Mouse (Mus musculus) liver, postnatal 0 days (tissue): Measurements from ENCODE around the gene Htr7. TPM values are rescaled to one million over a fixed set of nuclear protein-coding genes. Genes with fewer than 3 reads are reported as not detected.

Experiments
- ATAC-seq: fragments of 200-750 bp; cut with Nextera tagmentation; 2 replicates; pipeline ENCODE4 v1.8.0; 2017; ENCODE audit warnings: mild to moderate bottlenecking, moderate library complexity
- DNase-seq: peaks from one replicate; pipeline ENCODE4 v3.0.0-alpha.2; 2016
- H3K27ac ChIP-seq: fragments of 300-500 bp; sonication (generic); 2 replicates; pipeline ENCODE4 v1.5.1; 2014; ENCODE audit warnings: antibody characterized with exemption, moderate library complexity, mild to moderate bottlenecking, low read depth
- H3K27me3 ChIP-seq: fragments of 300-500 bp; sonication (generic); 2 replicates; pipeline ENCODE4 v1.6.1; 2014; ENCODE audit warnings: low read length, control low read depth, mixed read lengths; ENCODE audit not compliant: insufficient read depth
- H3K36me3 ChIP-seq: fragments of 300-500 bp; sonication (generic); replicated peaks from 2 replicates; pipeline ENCODE4 v1.6.1; 2014; ENCODE audit warnings: mild to moderate bottlenecking, control low read depth, low read length, moderate library complexity, mixed read lengths; ENCODE audit not compliant: insufficient read depth
- H3K4me1 ChIP-seq: fragments of 300-500 bp; sonication (generic); 2 replicates; pipeline ENCODE4 v1.6.1; 2014; ENCODE audit warnings: antibody characterized with exemption, mild to moderate bottlenecking, control low read depth; ENCODE audit not compliant: insufficient read depth
- H3K4me2 ChIP-seq: fragments of 300-500 bp; sonication (generic); 2 replicates; pipeline ENCODE4 v1.6.1; 2014; ENCODE audit warnings: low read depth, mild to moderate bottlenecking, low read length, moderate library complexity, mixed read lengths
- H3K4me3 ChIP-seq: fragments of 300-500 bp; sonication (generic); 2 replicates; pipeline ENCODE4 v1.5.1; 2014; ENCODE audit warnings: low read depth, low read length
- H3K9ac ChIP-seq: fragments of 300-500 bp; sonication (generic); replicated peaks from 2 replicates; pipeline ENCODE4 v1.6.1; 2014; ENCODE audit warnings: mild to moderate bottlenecking, moderate library complexity
- H3K9me3 ChIP-seq: fragments of 300-500 bp; sonication (generic); 2 replicates; pipeline ENCODE4 v1.6.1; 2016; ENCODE audit warnings: mild to moderate bottlenecking, control low read depth, low read length, mixed read lengths
- CTCF ChIP-seq: sonication (generic); IDR thresholded peaks from 2 replicates; pipeline ENCODE4 v1.5.1; 2016; ENCODE audit warnings: antibody characterized with exemption, low read depth
- EP300 ChIP-seq: IDR thresholded peaks from 2 replicates; pipeline ENCODE4 v1.6.1; 2016; ENCODE audit warnings: antibody characterized with exemption, low read depth, mild to moderate bottlenecking
- WGBS: fragments of 180-500 bp; shearing (Covaris S2); extraction: QIAGEN DNeasy Blood & Tissue Kit; methylation state at CpG from one replicate; pipeline ENCODE4 v1.1.7; 2014; ENCODE audit not compliant: insufficient replicate concordance; 5-methylcytosine and 5-hydroxymethylcytosine counted together
- polyA plus RNA-seq: library from polyadenylated mRNA; unstranded; fragments of >200 nt; fragmentation: Nextera tagmentation; extraction: Ambion mirVana; gene quantifications from 2 replicates; pipeline ENCODE4 v1.2.1, GENCODE M21; 2015

Gene Htr7
- polyA plus RNA-seq, 1 experiment from 2014 or later: 0.06 TPM

- ATAC-seq (no peak), DNase-seq (no peak)
- Histone ChIP-seq H3K27ac (no peak overlapping the region), H3K36me3 (no peaks in the 10 kb centered on the region), H3K9ac (no peak overlapping the region), H3K4me1 (no peaks in the 10 kb centered on the region), H3K27me3 (no peaks in the 10 kb centered on the region), H3K9me3 (no peaks in the 10 kb centered on the region), H3K4me3 (no peak overlapping the region), H3K4me2 (no peak overlapping the region)
- 28% methylated on average over 3 of the region's 3 CpGs for WGBS
- no peak for TF ChIP-seq CTCF
- no peak for TF ChIP-seq EP300
Measured at GRCm38 (mm10) chr19:36014836-36015235, 42.5 kb downstream of the Htr7 start.

GRCm38 (mm10) chr19:36006277-36006676 lies 51.0 kb downstream of the Htr7 start:
- no peak overlapping the region for H3K4me2 ChIP-seq
- H3K4me3 ChIP-seq: no peak overlapping the region
- no peaks in the 10 kb centered on the region for H3K4me1 ChIP-seq
- TF ChIP-seq CTCF (no peak), EP300 (peak; percentile 73)
- DNase-seq (peak; percentile 27), ATAC-seq (peak; percentile 74)
- no peak overlapping the region for H3K9ac ChIP-seq
- H3K27me3 ChIP-seq: no peaks in the 10 kb centered on the region
- H3K36me3 ChIP-seq: no peaks in the 10 kb centered on the region
- no peaks in the 10 kb centered on the region for H3K9me3 ChIP-seq
- WGBS: 31% methylated on average over 6 of the region's 6 CpGs
- no peak overlapping the region for H3K27ac ChIP-seq

DNA sequence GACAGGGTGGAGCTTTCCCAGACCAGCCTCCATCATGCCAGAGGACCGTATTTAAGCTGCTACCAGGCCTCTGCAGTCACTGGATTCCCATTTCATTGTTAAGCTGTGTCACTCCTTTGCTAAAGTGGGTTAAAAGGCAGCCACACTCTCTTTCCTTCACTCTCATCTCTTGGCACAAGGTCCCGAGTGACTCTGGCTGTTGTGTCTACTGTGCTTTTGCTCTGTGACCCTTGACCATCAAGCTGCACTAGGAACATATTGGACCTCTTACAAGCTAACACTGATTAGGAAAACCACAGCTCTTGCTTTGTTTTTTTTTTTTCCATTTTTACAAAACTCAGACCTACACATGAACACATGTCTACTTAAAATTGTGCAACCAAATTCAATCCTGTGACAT lies 52.3 kb downstream of the Htr7 start:
- TF ChIP-seq EP300: no peak
- no peak for TF ChIP-seq CTCF
- ATAC-seq (no peak), DNase-seq (no peak)
- H3K27me3 ChIP-seq: no peaks in the 10 kb centered on the region
- no peak overlapping the region for H3K27ac ChIP-seq
- no peak overlapping the region for H3K9ac ChIP-seq
- no peak overlapping the region for H3K4me2 ChIP-seq
- no peak overlapping the region for H3K4me3 ChIP-seq
- WGBS: 53% methylated on average over 2 of the region's 2 CpGs
- H3K9me3 ChIP-seq: no peaks in the 10 kb centered on the region
- no peaks in the 10 kb centered on the region for H3K4me1 ChIP-seq
- no peaks in the 10 kb centered on the region for H3K36me3 ChIP-seq

DNA sequence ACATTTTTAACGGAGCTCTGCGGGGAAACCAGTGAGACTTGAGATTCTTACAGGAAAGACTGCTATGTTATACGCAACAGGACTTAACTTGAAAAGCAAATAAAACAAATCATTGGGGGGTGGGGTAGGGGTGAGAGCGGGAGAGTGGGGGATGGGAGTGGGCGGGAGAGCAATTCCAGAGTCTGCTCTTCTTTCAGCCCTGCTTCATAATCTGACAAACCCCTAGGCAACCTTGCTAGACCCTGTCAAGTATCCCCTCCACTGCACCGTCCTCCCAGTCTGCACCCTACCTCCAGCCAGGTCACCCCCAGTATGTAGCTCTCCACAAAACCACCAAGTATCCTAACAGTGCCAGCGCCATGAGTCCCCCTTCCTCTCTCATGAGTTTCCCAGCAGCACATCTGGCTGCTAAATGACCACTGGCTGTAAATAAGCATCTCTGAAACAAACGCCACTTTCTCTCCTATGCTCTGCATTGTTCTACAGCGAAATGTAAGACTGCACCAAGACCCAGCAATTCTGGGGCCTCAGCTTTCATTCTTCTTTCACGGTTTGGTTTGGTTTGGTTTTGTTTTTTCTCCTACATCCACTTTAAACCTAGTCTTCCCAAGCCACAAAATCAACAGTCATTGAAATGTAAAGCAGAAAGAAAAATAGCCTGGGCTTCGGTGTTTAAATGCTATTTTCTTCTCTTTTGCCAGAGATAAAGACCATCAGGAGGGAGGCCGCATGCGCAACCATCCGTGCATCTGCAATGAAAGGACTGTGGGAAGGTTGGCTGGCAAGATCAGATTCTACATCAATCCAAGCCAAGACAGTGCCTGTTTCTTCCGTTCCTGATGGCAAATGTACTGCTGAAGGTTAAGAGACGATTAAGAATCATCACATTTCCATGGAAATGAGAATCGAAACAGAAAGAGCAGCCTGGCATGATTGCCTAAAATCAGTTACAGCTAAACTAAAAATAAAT lies 54.5 kb downstream of the Htr7 start:
- Histone ChIP-seq H3K27me3 (no peaks in the 10 kb centered on the region), H3K9ac (no peak overlapping the region), H3K4me1 (no peaks in the 10 kb centered on the region), H3K36me3 (no peaks in the 10 kb centered on the region), H3K4me2 (no peak overlapping the region), H3K9me3 (no peaks in the 10 kb centered on the region), H3K4me3 (no peak overlapping the region), H3K27ac (no peak overlapping the region)
- DNase-seq (no peak), ATAC-seq (no peak)
- TF ChIP-seq CTCF (no peak), EP300 (no peak)
- 63% methylated on average over 17 of the region's 17 CpGs for WGBS

DNA sequence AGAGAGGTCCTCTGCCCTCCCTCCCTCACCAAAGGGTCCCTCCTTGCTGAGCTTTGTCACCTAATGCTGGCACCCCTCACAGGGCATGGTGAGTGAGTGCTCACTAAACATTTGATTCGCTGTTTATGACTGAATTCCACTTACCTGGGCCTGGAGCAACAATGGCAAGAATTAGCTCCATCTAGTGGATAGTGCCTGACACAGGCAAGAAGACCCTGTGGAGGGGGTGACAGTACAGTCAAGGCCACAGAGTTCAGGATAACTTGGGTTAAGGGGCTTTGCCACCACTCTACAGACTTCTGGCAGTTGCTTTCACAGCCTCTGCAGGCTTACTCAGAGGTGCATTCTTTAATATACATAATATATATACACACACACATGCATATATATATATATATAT lies 55.8 kb downstream of the Htr7 start:
- TF ChIP-seq EP300 (no peak), CTCF (peak; percentile 35)
- H3K27ac ChIP-seq: no peak overlapping the region
- 48% methylated on average over 1 of the region's 1 CpGs for WGBS

GRCm38 (mm10) chr19:36000955-36001354 lies 56.4 kb downstream of the Htr7 start:
- ATAC-seq: no peak
- Histone ChIP-seq H3K9ac (no peak overlapping the region), H3K36me3 (no peaks in the 10 kb centered on the region), H3K27me3 (no peaks in the 10 kb centered on the region), H3K4me1 (no peaks in the 10 kb centered on the region), H3K9me3 (no peaks in the 10 kb centered on the region), H3K27ac (no peak overlapping the region), H3K4me2 (no peak overlapping the region), H3K4me3 (no peak overlapping the region)
- TF ChIP-seq EP300 (no peak), CTCF (no peak)
- WGBS: 82% methylated on average over 6 of the region's 6 CpGs
- DNase-seq: no peak

More for the DNA sequence above, 55.8 kb downstream of the Htr7 start:
- Histone ChIP-seq H3K4me3 (no peak overlapping the region), H3K27me3 (no peaks in the 10 kb centered on the region), H3K4me1 (no peaks in the 10 kb centered on the region), H3K4me2 (no peak overlapping the region), H3K9me3 (no peaks in the 10 kb centered on the region), H3K9ac (no peak overlapping the region), H3K36me3 (no peaks in the 10 kb centered on the region)
- DNase-seq (no peak), ATAC-seq (no peak)
